Mouse (Mus musculus): Measurements from ENCODE around the gene Cend1. TPM values are rescaled to one million over a fixed set of nuclear protein-coding genes. Genes with fewer than 3 reads are reported as not detected.

The Cend1 gene
- polyA plus RNA-seq, 1 experiment from 2014 or later = 0.27 TPM

DNA sequence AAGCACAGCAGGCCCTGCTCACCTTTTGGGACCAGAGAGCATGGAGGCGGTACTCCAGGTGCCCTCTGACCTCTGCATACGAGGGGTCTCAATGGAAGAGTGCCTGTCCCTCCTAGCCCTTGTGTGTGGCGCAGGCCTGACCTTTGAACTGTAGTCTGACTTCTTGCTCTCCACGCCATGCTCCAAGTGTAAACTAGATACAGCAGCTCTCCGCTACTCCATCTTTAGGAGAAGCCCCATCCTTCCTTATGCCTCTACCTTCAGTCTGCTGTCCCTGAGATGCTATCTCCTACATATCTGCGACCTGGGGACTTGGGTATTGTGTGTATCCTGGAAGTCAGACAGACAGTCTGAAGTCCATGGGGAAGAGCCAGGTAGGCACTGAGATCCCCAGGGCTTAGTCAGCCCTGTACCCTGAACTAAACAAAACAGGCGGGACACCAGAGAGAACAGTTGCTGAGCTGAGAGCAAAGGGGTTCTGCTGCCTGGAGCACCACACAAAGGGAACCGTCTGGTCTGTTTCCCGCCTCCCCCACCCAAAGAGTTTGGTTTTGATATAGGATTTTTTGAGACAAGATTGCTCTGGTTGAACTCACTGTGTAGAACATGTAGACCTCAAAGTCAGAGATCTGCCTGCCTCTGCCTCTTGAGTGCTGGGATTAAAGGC is 6.7 kb upstream of the Cend1 start:
- ATAC-seq (replicated peaks; ENCODE audit: low FRiP score) (no peak), DNase-seq (ENCODE audit: low spot score) (no peak)
- Histone ChIP-seq H3K36me3 (ENCODE audit: control insufficient read depth, insufficient read depth, low read length) (peaks cover 30% of the 10 kb centered on the region), H3K9me3 (ENCODE audit: control insufficient read depth, low read length) (no peaks in the 10 kb centered on the region), H3K27me3 (replicated peaks; ENCODE audit: control insufficient read depth, insufficient read depth, low read length) (no peaks in the 10 kb centered on the region), H3K27ac (ENCODE audit: low read depth, low read length) (peak overlapping the region; percentile 35), H3K4me1 (replicated peaks; ENCODE audit: control insufficient read depth, insufficient read depth, low read length) (peaks cover 31% of the 10 kb centered on the region), H3K4me3 (ENCODE audit: low read depth, low read length) (peak overlapping the region; percentile 52), H3K4me2 (peak overlapping the region; percentile 98), H3K9ac (ENCODE audit: low read depth, low read length) (no peak overlapping the region)
- WGBS = 75% methylated on average over 9 of the region's 9 CpGs

DNA sequence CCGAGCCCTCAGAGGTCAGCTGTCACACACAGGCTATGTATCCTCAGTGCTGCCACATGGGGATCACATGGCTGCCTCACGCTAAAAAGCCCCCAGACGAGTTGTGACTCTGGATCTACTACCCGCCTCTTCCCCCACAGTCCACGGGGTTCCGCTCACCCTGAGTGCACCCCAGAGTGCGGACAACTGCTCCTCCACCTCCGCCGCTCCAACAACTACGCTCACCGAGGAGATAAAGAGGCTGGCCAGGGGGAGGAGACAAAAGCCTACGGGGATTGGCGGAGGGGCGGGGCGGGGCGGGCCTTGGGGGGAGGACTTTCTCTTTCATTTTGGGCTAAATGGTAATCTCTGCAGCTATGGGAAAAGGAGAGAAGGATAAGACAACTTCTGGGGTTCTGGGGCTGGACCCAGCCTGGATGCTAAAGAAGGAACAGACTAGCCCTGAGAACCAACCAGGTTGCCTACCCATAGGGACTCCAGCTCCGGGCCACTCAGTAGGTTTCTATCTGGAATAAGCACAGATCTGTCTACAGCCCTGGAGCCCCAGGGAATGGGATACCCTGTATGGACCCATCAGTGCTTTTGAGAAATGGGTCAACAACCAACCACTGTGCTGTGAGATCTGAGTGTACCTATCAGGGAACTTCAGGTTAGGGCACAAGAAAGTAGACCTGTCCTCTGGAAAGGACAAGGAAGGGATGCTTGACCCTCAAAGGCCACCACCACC is 6.0 kb upstream of the Cend1 start:
- WGBS = 4% methylated on average over 17 of the region's 17 CpGs
- DNase-seq (ENCODE audit: low spot score) = peak; percentile 75
- peaks cover 27% of the 10 kb centered on the region for H3K36me3 ChIP-seq (ENCODE audit: control insufficient read depth, insufficient read depth, low read length)

DNA sequence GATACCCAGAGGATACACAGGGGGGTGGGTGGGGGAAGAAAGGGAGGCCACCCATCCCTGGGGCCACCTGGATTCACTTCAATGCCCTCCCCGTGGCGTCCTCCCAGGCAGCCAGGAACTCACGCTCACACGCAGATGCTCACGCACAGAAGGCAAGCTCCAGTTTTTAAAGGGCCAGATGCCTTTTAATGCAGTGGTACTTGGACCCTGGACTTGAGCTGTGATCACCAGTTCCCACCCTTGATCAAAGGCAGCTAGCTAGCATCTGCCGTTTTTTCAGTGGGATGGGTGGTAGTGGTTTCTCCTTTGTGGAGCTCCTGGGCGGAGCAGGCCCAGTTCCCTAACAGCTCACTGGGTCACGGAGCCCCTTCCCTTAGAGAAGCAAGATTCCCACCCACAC is 5.2 kb upstream of the Cend1 start:
- ATAC-seq (replicated peaks; ENCODE audit: low FRiP score) (no peak), DNase-seq (ENCODE audit: low spot score) (no peak)
- Histone ChIP-seq H3K4me1 (replicated peaks; ENCODE audit: control insufficient read depth, insufficient read depth, low read length) (peaks cover 35% of the 10 kb centered on the region), H3K27me3 (replicated peaks; ENCODE audit: control insufficient read depth, insufficient read depth, low read length) (no peaks in the 10 kb centered on the region), H3K4me2 (peak overlapping the region; percentile 98), H3K36me3 (ENCODE audit: control insufficient read depth, insufficient read depth, low read length) (peaks cover 24% of the 10 kb centered on the region), H3K9ac (ENCODE audit: low read depth, low read length) (peak overlapping the region; percentile 53; the same call in 1 of the 2 replicates), H3K9me3 (ENCODE audit: control insufficient read depth, low read length) (no peaks in the 10 kb centered on the region), H3K27ac (ENCODE audit: low read depth, low read length) (peak overlapping the region; percentile 32; the same call in 1 of the 2 replicates), H3K4me3 (ENCODE audit: low read depth, low read length) (peak overlapping the region; percentile 52)
- 35% methylated on average over 8 of the region's 8 CpGs for WGBS

More for the DNA sequence above, 6.0 kb upstream of the Cend1 start:
- ATAC-seq (replicated peaks; ENCODE audit: low FRiP score) = peak; percentile 64
- H3K27ac ChIP-seq (ENCODE audit: low read depth, low read length) = peak overlapping the region; percentile 35
- peak overlapping the region; percentile 53; the same call in 1 of the 2 replicates for H3K9ac ChIP-seq (ENCODE audit: low read depth, low read length)
- no peaks in the 10 kb centered on the region for H3K9me3 ChIP-seq (ENCODE audit: control insufficient read depth, low read length)
- no peaks in the 10 kb centered on the region for H3K27me3 ChIP-seq (replicated peaks; ENCODE audit: control insufficient read depth, insufficient read depth, low read length)
- H3K4me1 ChIP-seq (replicated peaks; ENCODE audit: control insufficient read depth, insufficient read depth, low read length) = peaks cover 31% of the 10 kb centered on the region
- peak overlapping the region; percentile 52 for H3K4me3 ChIP-seq (ENCODE audit: low read depth, low read length)
- H3K4me2 ChIP-seq = peak overlapping the region; percentile 98

DNA sequence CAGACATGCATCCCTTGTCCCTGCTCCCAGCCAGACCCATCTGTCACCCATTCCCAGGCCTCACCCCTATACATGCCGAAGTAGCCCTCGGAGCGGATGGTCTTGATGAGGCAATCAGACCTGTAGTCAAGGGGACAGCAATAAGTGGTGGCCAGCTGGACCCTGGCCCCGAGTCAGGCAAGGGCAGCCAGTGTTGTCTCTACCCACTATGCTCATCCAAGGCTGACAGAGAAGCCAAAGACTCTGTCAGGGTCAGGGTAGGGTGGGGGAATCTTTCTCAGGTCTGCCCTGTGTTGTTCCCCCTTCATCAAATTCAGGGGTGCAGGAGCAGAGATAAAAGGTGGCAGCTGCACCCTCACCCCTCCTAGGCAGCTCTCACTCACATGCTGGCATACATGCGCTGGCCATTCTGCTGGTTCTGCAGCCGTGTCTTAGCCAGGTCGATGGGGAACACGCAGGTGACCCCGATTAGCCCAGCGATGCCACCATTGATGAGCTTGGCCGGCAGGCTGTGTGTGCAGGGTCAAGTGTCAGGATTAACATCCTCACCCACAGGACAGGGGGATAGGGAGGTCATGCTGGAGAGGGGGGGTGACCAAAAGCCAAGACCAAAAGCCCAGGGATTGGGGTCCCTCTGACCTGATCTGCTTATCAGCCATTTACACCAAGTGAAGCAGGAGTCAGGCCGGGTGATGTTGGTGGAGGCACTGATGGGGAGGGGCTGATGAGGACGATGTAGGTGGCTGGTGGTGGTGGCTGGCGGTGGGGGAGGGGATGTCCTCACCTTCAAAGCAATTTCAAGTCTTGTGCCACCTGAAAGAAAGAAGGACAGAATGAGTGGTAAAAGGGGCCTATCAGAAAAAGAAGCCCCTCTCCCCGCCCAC is 4.5 kb upstream of the Cend1 start:
- Histone ChIP-seq H3K27me3 (replicated peaks; ENCODE audit: control insufficient read depth, insufficient read depth, low read length) (no peaks in the 10 kb centered on the region), H3K4me3 (ENCODE audit: low read depth, low read length) (peak overlapping the region; percentile 52), H3K36me3 (ENCODE audit: control insufficient read depth, insufficient read depth, low read length) (peaks cover 17% of the 10 kb centered on the region), H3K4me2 (peak overlapping the region; percentile 98), H3K27ac (ENCODE audit: low read depth, low read length) (no peak overlapping the region), H3K9me3 (ENCODE audit: control insufficient read depth, low read length) (no peaks in the 10 kb centered on the region), H3K4me1 (replicated peaks; ENCODE audit: control insufficient read depth, insufficient read depth, low read length) (peaks cover 37% of the 10 kb centered on the region), H3K9ac (ENCODE audit: low read depth, low read length) (no peak overlapping the region)
- 79% methylated on average over 15 of the region's 15 CpGs for WGBS
- ATAC-seq (replicated peaks; ENCODE audit: low FRiP score) = no peak
- no peak for DNase-seq (ENCODE audit: low spot score)

DNA sequence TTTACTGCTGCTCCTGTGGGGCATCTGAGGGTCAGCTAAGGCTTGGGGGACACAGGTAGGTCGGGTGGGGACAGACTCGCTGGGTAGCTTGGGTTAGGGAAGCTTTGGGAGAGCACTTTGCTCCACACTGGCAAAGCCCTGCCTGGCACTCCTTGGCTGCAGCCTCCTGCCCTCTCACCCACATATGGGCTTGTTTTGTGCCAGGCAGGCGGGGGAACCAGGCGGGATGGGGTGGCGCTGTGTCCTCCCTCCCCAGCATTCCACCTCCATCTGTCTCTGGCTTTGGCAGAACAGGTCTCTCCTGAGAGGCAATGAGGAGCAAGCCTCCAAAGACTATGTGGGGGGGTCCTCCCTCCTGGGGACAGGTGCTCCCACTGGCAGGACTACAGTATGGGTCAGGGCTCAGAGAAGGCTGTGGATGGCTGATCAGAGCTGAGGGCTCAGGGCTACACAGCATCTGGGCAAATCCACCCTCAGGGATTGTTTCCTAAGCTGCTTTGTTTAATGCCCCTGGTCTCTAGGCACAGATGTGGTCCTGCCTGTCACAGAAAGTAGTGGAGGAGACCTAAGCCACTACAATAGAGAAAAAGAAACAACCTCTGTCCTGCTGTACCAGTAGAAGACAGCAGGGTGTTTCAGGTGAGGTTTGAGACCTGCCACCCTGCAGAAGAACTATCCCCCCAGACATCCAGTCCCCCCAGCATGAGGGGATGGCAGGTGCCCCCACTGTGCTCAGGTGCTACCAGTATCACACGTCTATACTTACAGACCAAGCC is 3.6 kb upstream of the Cend1 start:
- 85% methylated on average over 6 of the region's 6 CpGs for WGBS
- Histone ChIP-seq H3K36me3 (ENCODE audit: control insufficient read depth, insufficient read depth, low read length) (peaks cover 11% of the 10 kb centered on the region; the same call in 1 of the 2 replicates), H3K27me3 (replicated peaks; ENCODE audit: control insufficient read depth, insufficient read depth, low read length) (no peaks in the 10 kb centered on the region), H3K9ac (ENCODE audit: low read depth, low read length) (no peak overlapping the region), H3K4me2 (no peak overlapping the region), H3K27ac (ENCODE audit: low read depth, low read length) (no peak overlapping the region), H3K4me3 (ENCODE audit: low read depth, low read length) (no peak overlapping the region), H3K4me1 (replicated peaks; ENCODE audit: control insufficient read depth, insufficient read depth, low read length) (peaks cover 37% of the 10 kb centered on the region), H3K9me3 (ENCODE audit: control insufficient read depth, low read length) (no peaks in the 10 kb centered on the region)
- ATAC-seq (replicated peaks; ENCODE audit: low FRiP score) (no peak), DNase-seq (ENCODE audit: low spot score) (no peak)

DNA sequence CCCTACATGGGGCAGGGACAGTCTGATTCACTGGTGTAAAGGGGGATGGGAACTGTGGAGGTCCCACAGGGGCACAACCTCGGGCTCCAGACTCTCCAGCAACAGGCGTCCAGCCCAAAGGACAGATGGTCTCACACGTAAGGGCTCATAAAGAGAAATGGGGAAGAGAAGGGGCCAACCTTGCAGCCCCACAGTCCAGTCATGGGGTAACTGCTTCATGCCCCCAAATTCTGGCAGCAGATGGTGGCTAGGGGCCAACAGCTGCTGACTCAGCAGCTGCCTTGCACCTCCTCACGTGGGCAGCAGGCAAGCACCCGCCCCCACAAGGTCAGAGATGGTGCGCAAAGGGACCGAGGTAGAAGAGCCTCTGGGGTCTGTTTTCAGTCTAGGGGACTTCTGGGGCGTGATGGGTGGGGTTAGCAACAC is 2.9 kb upstream of the Cend1 start:
- DNase-seq (ENCODE audit: low spot score) = no peak
- Histone ChIP-seq H3K4me1 (replicated peaks; ENCODE audit: control insufficient read depth, insufficient read depth, low read length) (peaks cover 37% of the 10 kb centered on the region), H3K27me3 (replicated peaks; ENCODE audit: control insufficient read depth, insufficient read depth, low read length) (no peaks in the 10 kb centered on the region), H3K9ac (ENCODE audit: low read depth, low read length) (no peak overlapping the region), H3K4me2 (no peak overlapping the region), H3K9me3 (ENCODE audit: control insufficient read depth, low read length) (no peaks in the 10 kb centered on the region), H3K36me3 (ENCODE audit: control insufficient read depth, insufficient read depth, low read length) (peaks cover 11% of the 10 kb centered on the region; the same call in 1 of the 2 replicates), H3K4me3 (ENCODE audit: low read depth, low read length) (no peak overlapping the region), H3K27ac (ENCODE audit: low read depth, low read length) (no peak overlapping the region)
- no peak for ATAC-seq (replicated peaks; ENCODE audit: low FRiP score)
- 83% methylated on average over 8 of the region's 8 CpGs for WGBS

DNA sequence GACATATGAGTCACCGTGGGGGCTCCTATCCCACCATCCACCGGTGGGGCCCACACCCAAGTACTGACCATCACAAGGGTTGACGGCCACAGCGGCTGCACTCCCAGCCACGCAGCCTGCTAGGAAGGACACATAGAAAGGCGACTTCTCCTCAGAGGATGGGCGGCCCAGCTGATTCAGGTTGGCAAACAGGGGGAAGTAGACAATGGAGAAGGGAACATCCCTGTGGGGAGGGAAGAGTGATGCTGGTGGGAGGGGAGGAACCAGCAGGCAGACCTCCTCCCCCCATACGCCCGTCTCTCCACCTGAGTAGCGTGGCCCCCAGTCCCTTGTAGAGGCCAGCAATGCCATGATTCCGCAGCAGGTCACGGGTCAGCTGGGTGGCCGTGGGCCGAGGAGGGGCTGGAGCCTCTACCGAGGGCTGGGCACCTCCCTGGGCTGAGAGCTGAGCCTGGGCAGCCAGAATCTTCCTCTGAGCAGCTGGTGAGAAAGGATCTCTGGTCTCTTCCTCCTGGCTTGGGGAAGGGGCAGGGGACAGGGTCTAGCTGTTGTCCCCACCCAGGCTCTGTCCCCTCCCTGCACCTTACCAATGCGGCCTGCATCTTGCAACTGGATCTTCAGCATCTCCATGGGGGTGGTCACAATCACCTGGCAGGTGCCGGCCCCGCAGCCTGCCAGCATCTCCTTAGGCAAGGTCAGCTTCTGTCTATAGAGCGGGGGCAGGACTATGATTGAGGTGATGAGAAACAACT is 2.3 kb upstream of the Cend1 start:
- Histone ChIP-seq H3K4me3 (ENCODE audit: low read depth, low read length) (no peak overlapping the region), H3K9ac (ENCODE audit: low read depth, low read length) (no peak overlapping the region), H3K27me3 (replicated peaks; ENCODE audit: control insufficient read depth, insufficient read depth, low read length) (no peaks in the 10 kb centered on the region), H3K36me3 (ENCODE audit: control insufficient read depth, insufficient read depth, low read length) (peaks cover 11% of the 10 kb centered on the region; the same call in 1 of the 2 replicates), H3K9me3 (ENCODE audit: control insufficient read depth, low read length) (no peaks in the 10 kb centered on the region), H3K4me1 (replicated peaks; ENCODE audit: control insufficient read depth, insufficient read depth, low read length) (peaks cover 33% of the 10 kb centered on the region), H3K4me2 (no peak overlapping the region), H3K27ac (ENCODE audit: low read depth, low read length) (no peak overlapping the region)
- ATAC-seq (replicated peaks; ENCODE audit: low FRiP score) (no peak), DNase-seq (ENCODE audit: low spot score) (no peak)
- WGBS = 95% methylated on average over 19 of the region's 19 CpGs

Measured in liver, embryonic 11.5 days (tissue).